Mouse (Mus musculus): ENCODE measurements around the gene Iqschfp. TPM values are rescaled to one million over a fixed set of nuclear protein-coding genes. Genes with fewer than 3 reads are reported as not detected.

Iqschfp gene
- polyA plus RNA-seq, 1 experiment from 2014 or later, result 0.10 TPM

- Histone ChIP-seq H3K9me3 (no peaks in the 10 kb centered on the region), H3K36me3 (no peaks in the 10 kb centered on the region), H3K4me3 (replicated peaks) (no peak overlapping the region), H3K9ac (no peak overlapping the region), H3K27ac (no peak overlapping the region), H3K27me3 (replicated peaks) (no peaks in the 10 kb centered on the region), H3K4me1 (no peaks in the 10 kb centered on the region), H3K4me2 (no peak overlapping the region)
- no peak for ATAC-seq (ENCODE audit: insufficient read depth, low FRiP score, low read depth)
- 69% methylated on average over 2 of the region's 2 CpGs for WGBS
These were observed 529.8 kb downstream of the Iqschfp start for GRCm38 (mm10) chr3:68421849-68422248.

- H3K9ac ChIP-seq, result no peak overlapping the region
- H3K9me3 ChIP-seq, result no peaks in the 10 kb centered on the region
- no peaks in the 10 kb centered on the region for H3K4me1 ChIP-seq
- no peak overlapping the region for H3K4me3 ChIP-seq (replicated peaks)
- H3K4me2 ChIP-seq, result no peak overlapping the region
- 86% methylated on average over 5 of the region's 5 CpGs for WGBS
- H3K27ac ChIP-seq, result no peak overlapping the region
- no peaks in the 10 kb centered on the region for H3K27me3 ChIP-seq (replicated peaks)
- ATAC-seq (ENCODE audit: insufficient read depth, low FRiP score, low read depth), result no peak
- no peaks in the 10 kb centered on the region for H3K36me3 ChIP-seq
These were observed 536.0 kb downstream of the Iqschfp start for GRCm38 (mm10) chr3:68428081-68428480.

- H3K27me3 ChIP-seq (replicated peaks), result no peaks in the 10 kb centered on the region
- no peaks in the 10 kb centered on the region for H3K36me3 ChIP-seq
- H3K27ac ChIP-seq, result no peak overlapping the region
- ATAC-seq (ENCODE audit: insufficient read depth, low FRiP score, low read depth), result no peak
- 65% methylated on average over 7 of the region's 7 CpGs for WGBS
- H3K4me3 ChIP-seq (replicated peaks), result no peak overlapping the region
- H3K4me1 ChIP-seq, result no peaks in the 10 kb centered on the region
- H3K9me3 ChIP-seq, result no peaks in the 10 kb centered on the region
- no peak overlapping the region for H3K4me2 ChIP-seq
- no peak overlapping the region for H3K9ac ChIP-seq
These were observed 542.4 kb downstream of the Iqschfp start for GRCm38 (mm10) chr3:68434435-68434834.

DNA sequence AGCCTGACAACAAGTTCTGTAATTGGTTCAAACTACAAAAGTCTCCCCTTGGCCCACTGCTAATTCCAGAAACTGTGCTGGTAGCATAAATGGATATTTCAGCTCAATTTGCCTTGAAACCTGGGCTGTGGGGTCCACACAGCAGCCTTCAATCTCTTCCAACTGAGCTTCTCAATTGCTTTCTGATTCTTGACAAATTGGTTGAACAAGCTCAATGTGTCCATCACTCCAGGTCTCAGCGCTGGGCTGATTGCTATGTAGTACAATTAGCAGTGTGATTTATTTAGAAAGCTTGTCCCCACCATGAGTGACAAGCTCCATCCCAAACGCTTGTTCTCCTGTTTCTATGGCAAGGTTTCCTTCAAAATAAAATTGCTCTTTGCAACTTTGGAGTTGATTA is 542.9 kb downstream of the Iqschfp start:
- 77% methylated on average over 2 of the region's 2 CpGs for WGBS
- Histone ChIP-seq H3K4me2 (no peak overlapping the region), H3K27ac (no peak overlapping the region), H3K4me3 (replicated peaks) (no peak overlapping the region), H3K27me3 (replicated peaks) (no peaks in the 10 kb centered on the region), H3K4me1 (no peaks in the 10 kb centered on the region), H3K36me3 (no peaks in the 10 kb centered on the region), H3K9ac (no peak overlapping the region), H3K9me3 (no peaks in the 10 kb centered on the region)
- no peak for ATAC-seq (ENCODE audit: insufficient read depth, low FRiP score, low read depth)

DNA sequence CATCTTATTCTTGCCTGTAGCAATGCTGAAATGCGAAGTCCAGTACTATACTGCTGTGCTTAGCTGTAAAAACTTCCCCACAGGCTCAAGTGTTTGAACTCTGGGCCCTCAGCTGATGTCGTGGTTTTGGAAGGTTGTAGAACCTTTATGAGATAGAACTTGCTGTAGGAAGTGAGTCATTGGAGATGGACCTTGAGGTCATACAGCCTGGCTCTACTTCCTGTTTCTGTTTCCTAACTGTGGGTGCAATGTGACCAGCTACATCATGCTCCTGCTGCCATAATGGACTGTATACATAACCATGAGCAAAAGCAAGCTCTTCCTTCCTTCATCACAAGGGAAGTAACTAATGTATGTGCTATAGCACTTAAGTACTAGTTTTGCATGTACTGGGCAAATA is 556.4 kb downstream of the Iqschfp start:
- H3K4me2 ChIP-seq, result no peak overlapping the region
- no peak overlapping the region for H3K4me3 ChIP-seq (replicated peaks)
- no peaks in the 10 kb centered on the region for H3K9me3 ChIP-seq
- H3K27me3 ChIP-seq (replicated peaks), result no peaks in the 10 kb centered on the region
- 72% methylated on average over 2 of the region's 2 CpGs for WGBS
- no peak overlapping the region for H3K27ac ChIP-seq
- no peak overlapping the region for H3K9ac ChIP-seq
- H3K36me3 ChIP-seq, result no peaks in the 10 kb centered on the region
- no peak for ATAC-seq (ENCODE audit: insufficient read depth, low FRiP score, low read depth)
- no peaks in the 10 kb centered on the region for H3K4me1 ChIP-seq

DNA sequence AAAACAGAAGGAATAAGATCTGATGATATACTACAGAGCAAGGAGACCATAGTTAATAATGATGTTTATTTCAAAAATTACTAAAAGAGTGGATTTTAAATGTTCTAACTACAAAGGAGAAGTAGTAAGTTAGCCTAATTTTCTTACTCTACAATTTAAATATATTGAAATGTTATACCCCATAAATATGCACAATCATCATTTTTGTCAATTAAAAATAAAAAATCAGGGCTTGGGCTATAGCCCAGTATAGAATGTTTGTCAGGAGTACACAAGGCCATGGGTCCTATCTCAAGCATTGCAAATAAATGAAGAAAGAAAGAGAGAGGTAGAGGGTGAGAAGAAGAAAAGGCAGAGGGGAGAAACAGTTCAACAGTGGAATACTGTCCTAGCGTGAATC is 559.6 kb downstream of the Iqschfp start:
- H3K36me3 ChIP-seq, result no peaks in the 10 kb centered on the region
- WGBS, result 87% methylated on average over 1 of the region's 1 CpGs
- no peak overlapping the region for H3K27ac ChIP-seq
- no peaks in the 10 kb centered on the region for H3K9me3 ChIP-seq
- no peak overlapping the region for H3K9ac ChIP-seq
- H3K4me1 ChIP-seq, result no peaks in the 10 kb centered on the region
- H3K4me3 ChIP-seq (replicated peaks), result no peak overlapping the region
- ATAC-seq (ENCODE audit: insufficient read depth, low FRiP score, low read depth), result no peak
- no peaks in the 10 kb centered on the region for H3K27me3 ChIP-seq (replicated peaks)
- no peak overlapping the region for H3K4me2 ChIP-seq

DNA sequence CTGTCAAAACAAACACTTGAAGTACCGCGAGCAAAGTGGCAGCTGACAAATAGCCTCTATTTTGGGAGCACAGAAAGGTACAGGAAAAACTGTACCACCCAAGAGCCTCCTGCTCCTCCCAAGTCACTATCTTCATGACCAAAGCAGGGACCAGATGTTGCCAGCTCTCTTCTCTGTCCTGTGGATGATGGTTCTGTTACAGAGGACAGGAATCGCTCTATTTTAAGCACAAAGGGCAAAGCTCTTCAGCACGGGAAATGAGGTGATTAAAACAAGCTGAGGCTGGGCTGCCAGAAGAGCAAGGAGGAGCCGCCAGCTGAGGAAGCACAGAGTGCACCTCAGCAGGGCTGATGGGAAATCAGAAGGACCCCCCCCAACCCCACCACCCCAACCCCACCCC is 561.2 kb downstream of the Iqschfp start:
- Histone ChIP-seq H3K36me3 (no peaks in the 10 kb centered on the region), H3K4me2 (no peak overlapping the region), H3K4me3 (replicated peaks) (no peak overlapping the region), H3K4me1 (no peaks in the 10 kb centered on the region), H3K9ac (no peak overlapping the region), H3K27me3 (replicated peaks) (no peaks in the 10 kb centered on the region), H3K27ac (no peak overlapping the region), H3K9me3 (no peaks in the 10 kb centered on the region)
- WGBS, result 8% methylated on average over 5 of the region's 5 CpGs
- ATAC-seq (ENCODE audit: insufficient read depth, low FRiP score, low read depth), result no peak

GRCm38 (mm10) chr3:68453719-68454455 is 561.9 kb downstream of the Iqschfp start:
- Histone ChIP-seq H3K9ac (no peak overlapping the region), H3K4me2 (no peak overlapping the region), H3K27ac (no peak overlapping the region), H3K4me1 (no peaks in the 10 kb centered on the region), H3K27me3 (replicated peaks) (no peaks in the 10 kb centered on the region), H3K36me3 (no peaks in the 10 kb centered on the region), H3K4me3 (replicated peaks) (no peak overlapping the region), H3K9me3 (no peaks in the 10 kb centered on the region)
- ATAC-seq (ENCODE audit: insufficient read depth, low FRiP score, low read depth), result no peak
- WGBS, result 54% methylated on average over 10 of the region's 10 CpGs

DNA sequence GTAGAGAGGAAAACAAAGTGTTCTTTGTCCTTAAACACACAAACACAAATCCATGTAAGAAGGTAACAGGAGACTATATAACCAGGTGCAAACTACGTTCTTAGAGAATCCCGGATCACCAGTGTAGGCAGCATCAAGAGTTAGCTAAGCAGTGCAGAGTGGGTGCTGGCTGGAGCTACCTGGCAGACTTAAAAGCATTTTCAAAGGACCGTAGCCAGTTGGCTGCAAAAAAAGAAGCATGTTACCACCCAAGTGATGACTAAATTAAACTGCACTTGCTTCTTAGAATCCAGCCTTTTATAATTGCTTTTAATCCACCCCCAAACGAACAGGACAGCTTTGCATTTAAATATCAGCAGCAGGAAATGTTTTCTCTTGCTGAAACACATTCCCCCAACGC is 574.6 kb downstream of the Iqschfp start:
- H3K4me2 ChIP-seq, result no peak overlapping the region
- peaks cover 5% of the 10 kb centered on the region; the same call in 1 of the 2 replicates for H3K4me1 ChIP-seq
- WGBS, result 51% methylated on average over 5 of the region's 5 CpGs
- no peaks in the 10 kb centered on the region for H3K36me3 ChIP-seq
- H3K27ac ChIP-seq, result no peak overlapping the region
- H3K4me3 ChIP-seq (replicated peaks), result no peak overlapping the region
- H3K9me3 ChIP-seq, result no peaks in the 10 kb centered on the region
- H3K27me3 ChIP-seq (replicated peaks), result no peaks in the 10 kb centered on the region
- H3K9ac ChIP-seq, result no peak overlapping the region
- ATAC-seq (ENCODE audit: insufficient read depth, low FRiP score, low read depth), result no peak

DNA sequence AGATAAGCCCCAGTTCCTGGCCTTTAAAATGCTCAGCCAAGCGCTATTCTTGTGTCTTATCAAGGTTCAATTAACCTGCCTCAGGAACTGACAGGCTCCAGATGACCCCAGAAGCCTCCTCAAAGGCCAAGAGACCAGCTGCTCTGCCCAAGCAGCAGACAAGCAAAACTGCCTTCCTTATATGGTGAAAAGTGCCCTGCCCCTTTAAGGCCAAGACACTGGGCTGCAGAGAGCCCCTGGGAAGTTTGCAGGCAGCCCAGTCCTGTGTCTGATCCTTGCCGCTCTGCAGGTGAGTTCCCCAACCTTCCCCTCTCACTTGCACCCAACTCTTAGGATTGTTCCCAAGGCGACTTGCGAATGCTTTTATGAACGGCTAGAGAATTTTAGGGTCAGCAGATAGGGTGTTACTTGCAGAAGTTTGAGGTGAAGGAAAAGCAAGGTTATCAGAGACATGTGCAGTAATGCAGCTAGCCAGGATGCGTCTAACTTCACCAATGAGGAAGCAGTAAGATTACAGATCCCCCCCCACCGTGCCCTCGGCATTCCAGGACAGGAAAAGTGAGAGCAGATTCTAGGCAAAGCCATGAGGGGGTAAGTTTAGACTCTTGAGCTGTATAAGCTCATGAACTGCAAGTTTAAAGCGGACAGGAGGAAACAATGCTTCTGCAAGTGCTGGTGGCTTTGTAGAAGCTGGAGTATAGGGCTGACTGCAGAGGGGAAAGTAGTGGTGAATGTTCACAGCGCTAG is 576.1 kb downstream of the Iqschfp start:
- Histone ChIP-seq H3K27ac (peak overlapping the region; percentile 74), H3K4me3 (replicated peaks) (peak overlapping the region; percentile 31), H3K27me3 (replicated peaks) (no peaks in the 10 kb centered on the region), H3K4me1 (peaks cover 5% of the 10 kb centered on the region; the same call in 1 of the 2 replicates), H3K9ac (no peak overlapping the region), H3K4me2 (peak overlapping the region; percentile 52), H3K36me3 (no peaks in the 10 kb centered on the region), H3K9me3 (no peaks in the 10 kb centered on the region)
- peak; percentile 65 for ATAC-seq (ENCODE audit: insufficient read depth, low FRiP score, low read depth)
- 7% methylated on average over 10 of the region's 10 CpGs for WGBS

GRCm38 (mm10) chr3:68469643-68470042 is 577.6 kb downstream of the Iqschfp start:
- H3K27me3 ChIP-seq (replicated peaks), result no peaks in the 10 kb centered on the region
- no peaks in the 10 kb centered on the region for H3K36me3 ChIP-seq
- WGBS, result 66% methylated on average over 1 of the region's 1 CpGs
- no peak overlapping the region for H3K27ac ChIP-seq
- H3K4me1 ChIP-seq, result peaks cover 5% of the 10 kb centered on the region; the same call in 1 of the 2 replicates
- H3K4me3 ChIP-seq (replicated peaks), result no peak overlapping the region
- H3K9me3 ChIP-seq, result no peaks in the 10 kb centered on the region
- H3K4me2 ChIP-seq, result no peak overlapping the region
- no peak overlapping the region for H3K9ac ChIP-seq
- ATAC-seq (ENCODE audit: insufficient read depth, low FRiP score, low read depth), result no peak

GRCm38 (mm10) chr3:68470061-68470460 is 578.0 kb downstream of the Iqschfp start:
- no peaks in the 10 kb centered on the region for H3K27me3 ChIP-seq (replicated peaks)
- H3K27ac ChIP-seq, result peak overlapping the region; percentile 38; the same call in 1 of the 2 replicates
- H3K9ac ChIP-seq, result no peak overlapping the region
- no peaks in the 10 kb centered on the region for H3K36me3 ChIP-seq
- peaks cover 5% of the 10 kb centered on the region; the same call in 1 of the 2 replicates for H3K4me1 ChIP-seq
- H3K4me2 ChIP-seq, result no peak overlapping the region
- H3K9me3 ChIP-seq, result no peaks in the 10 kb centered on the region
- H3K4me3 ChIP-seq (replicated peaks), result no peak overlapping the region
- WGBS, result 13% methylated on average over 3 of the region's 3 CpGs
- no peak for ATAC-seq (ENCODE audit: insufficient read depth, low FRiP score, low read depth)
